Mouse (Mus musculus): Measurements from ENCODE around the gene Nubp2. TPM values are rescaled to one million over a fixed set of nuclear protein-coding genes. Genes with fewer than 3 reads are reported as not detected.

The Nubp2 gene
- total and polyA plus RNA-seq, 2 experiments from 2014 or later: 50.6 to 67.3 TPM

DNA sequence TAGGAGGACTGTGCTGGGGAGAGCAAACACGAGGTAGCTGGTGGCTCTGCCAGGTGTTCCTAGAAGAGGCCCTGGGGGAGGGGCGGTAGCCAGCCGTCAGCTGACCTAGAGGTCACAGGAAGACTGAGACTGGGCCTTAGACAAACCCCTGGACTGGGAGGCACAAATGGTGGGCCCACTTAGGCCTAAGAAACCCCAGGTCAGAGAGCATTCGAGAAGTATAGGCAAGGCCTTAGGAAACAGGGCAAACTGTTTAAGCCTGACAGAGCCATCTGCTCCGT, 8.1 kb downstream of the Nubp2 start:
- no peak overlapping the region for H3K9ac ChIP-seq
- H3K4me2 ChIP-seq (ENCODE audit: low read depth): no peak overlapping the region
- no peak overlapping the region for H3K27ac ChIP-seq (ENCODE audit: low read depth, low read length)
- H3K36me3 ChIP-seq (ENCODE audit: insufficient read depth): peaks cover 8% of the 10 kb centered on the region
- no peak for DNase-seq
- H3K4me1 ChIP-seq (ENCODE audit: insufficient read depth): no peaks in the 10 kb centered on the region
- TF ChIP-seq CTCF (IDR thresholded peaks at IDR 0.05; ENCODE audit: low read depth): no peak
- ATAC-seq: no peak
- H3K27me3 ChIP-seq (ENCODE audit: insufficient read depth, low read length): no peaks in the 10 kb centered on the region
- H3K9me3 ChIP-seq (ENCODE audit: low read length): no peaks in the 10 kb centered on the region
- WGBS: 46% methylated on average over 5 of the region's 5 CpGs
- no peak overlapping the region for H3K4me3 ChIP-seq (ENCODE audit: low read depth, low read length)

DNA sequence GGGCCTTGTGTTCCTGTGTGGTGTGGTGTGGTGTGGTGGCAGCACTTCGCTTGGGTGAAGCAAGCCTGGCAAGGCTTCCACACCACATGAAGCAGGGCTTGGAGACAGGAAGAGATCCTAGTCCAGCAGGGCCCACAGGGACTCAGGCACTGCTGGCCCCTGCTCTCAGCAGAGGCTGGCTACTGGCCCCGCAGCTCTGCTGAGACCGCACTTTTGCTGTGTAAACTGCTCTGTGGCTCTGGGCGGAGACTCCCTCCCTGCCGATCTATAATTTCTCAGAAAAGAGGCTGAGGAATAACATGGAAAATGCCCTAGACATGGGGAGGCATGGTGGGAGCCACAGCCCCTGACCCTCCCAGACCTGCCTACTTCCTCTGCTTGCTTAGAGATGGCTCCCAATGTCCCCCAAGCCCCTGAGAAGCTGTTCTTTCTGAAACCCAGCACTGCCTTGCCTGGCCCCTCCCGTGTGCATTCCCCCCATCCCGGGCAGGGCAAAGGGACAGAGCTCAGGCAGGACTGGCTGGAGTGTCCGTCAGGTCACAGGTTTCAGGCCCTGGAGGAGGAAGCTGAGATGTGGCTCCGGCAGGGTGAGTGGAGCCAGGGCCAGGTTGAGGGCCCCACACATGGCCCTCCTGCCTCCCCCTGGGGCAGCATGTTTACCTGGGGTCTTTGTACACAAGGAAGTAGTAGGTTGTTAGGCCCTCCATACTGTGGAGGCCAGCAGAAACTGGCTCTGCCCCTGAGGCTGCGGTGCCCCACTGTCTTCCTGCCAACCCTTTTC, 8.6 kb downstream of the Nubp2 start:
- no peak overlapping the region for H3K9ac ChIP-seq
- TF ChIP-seq CTCF (IDR thresholded peaks at IDR 0.05; ENCODE audit: low read depth): no peak
- peaks cover 3% of the 10 kb centered on the region for H3K36me3 ChIP-seq (ENCODE audit: insufficient read depth)
- 70% methylated on average over 10 of the region's 10 CpGs for WGBS
- H3K4me1 ChIP-seq (ENCODE audit: insufficient read depth): no peaks in the 10 kb centered on the region
- ATAC-seq (no peak), DNase-seq (no peak)
- H3K27ac ChIP-seq (ENCODE audit: low read depth, low read length): no peak overlapping the region
- H3K4me3 ChIP-seq (ENCODE audit: low read depth, low read length): no peak overlapping the region
- H3K27me3 ChIP-seq (ENCODE audit: insufficient read depth, low read length): no peaks in the 10 kb centered on the region
- H3K4me2 ChIP-seq (ENCODE audit: low read depth): no peak overlapping the region
- H3K9me3 ChIP-seq (ENCODE audit: low read length): no peaks in the 10 kb centered on the region

GRCm38 (mm10) chr17:24874989-24875388, 11.2 kb downstream of the Nubp2 start:
- H3K9me3 ChIP-seq (ENCODE audit: low read length): no peaks in the 10 kb centered on the region
- DNase-seq: no peak
- H3K27me3 ChIP-seq (ENCODE audit: insufficient read depth, low read length): no peaks in the 10 kb centered on the region
- no peaks in the 10 kb centered on the region for H3K4me1 ChIP-seq (ENCODE audit: insufficient read depth)
- no peak for TF ChIP-seq CTCF (IDR thresholded peaks at IDR 0.05; ENCODE audit: low read depth)
- no peak overlapping the region for H3K9ac ChIP-seq
- WGBS: 83% methylated on average over 8 of the region's 8 CpGs
- H3K36me3 ChIP-seq (ENCODE audit: insufficient read depth): no peaks in the 10 kb centered on the region
- ATAC-seq: no peak
- no peak overlapping the region for H3K4me3 ChIP-seq (ENCODE audit: low read depth, low read length)
- no peak overlapping the region for H3K4me2 ChIP-seq (ENCODE audit: low read depth)
- no peak overlapping the region for H3K27ac ChIP-seq (ENCODE audit: low read depth, low read length)

DNA sequence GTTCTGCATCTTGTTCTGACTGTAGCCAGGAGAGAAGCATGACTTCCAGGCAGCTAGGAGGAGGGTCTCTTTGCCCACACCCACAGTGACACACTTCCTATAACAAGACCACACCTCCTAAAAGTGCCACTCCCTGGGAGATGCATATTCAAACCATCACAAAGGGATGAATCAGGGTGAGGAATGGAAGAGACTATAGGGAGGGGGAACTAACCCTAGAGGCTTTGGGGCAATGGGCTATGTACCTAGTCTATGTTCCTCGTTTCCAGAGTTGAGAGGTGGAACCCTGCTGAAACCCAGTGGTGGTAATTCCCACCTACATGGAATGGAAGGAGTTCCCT, 11.8 kb downstream of the Nubp2 start:
- Histone ChIP-seq H3K4me1 (ENCODE audit: insufficient read depth) (no peaks in the 10 kb centered on the region), H3K27me3 (ENCODE audit: insufficient read depth, low read length) (no peaks in the 10 kb centered on the region), H3K4me3 (ENCODE audit: low read depth, low read length) (no peak overlapping the region), H3K9ac (no peak overlapping the region), H3K27ac (ENCODE audit: low read depth, low read length) (no peak overlapping the region), H3K4me2 (ENCODE audit: low read depth) (no peak overlapping the region), H3K36me3 (ENCODE audit: insufficient read depth) (no peaks in the 10 kb centered on the region), H3K9me3 (ENCODE audit: low read length) (no peaks in the 10 kb centered on the region)
- TF ChIP-seq CTCF (IDR thresholded peaks at IDR 0.05; ENCODE audit: low read depth): no peak
- 50% methylated on average over 1 of the region's 1 CpGs for WGBS
- DNase-seq (no peak), ATAC-seq (no peak)

GRCm38 (mm10) chr17:24873695-24874404, 12.3 kb downstream of the Nubp2 start:
- WGBS: 40% methylated on average over 4 of the region's 4 CpGs
- no peak overlapping the region for H3K27ac ChIP-seq (ENCODE audit: low read depth, low read length)

GRCm38 (mm10) chr17:24867914-24868313, 18.2 kb downstream of the Nubp2 start:
- Histone ChIP-seq H3K9me3 (ENCODE audit: low read length) (no peaks in the 10 kb centered on the region), H3K4me2 (ENCODE audit: low read depth) (no peak overlapping the region), H3K9ac (no peak overlapping the region), H3K4me3 (ENCODE audit: low read depth, low read length) (no peak overlapping the region), H3K36me3 (ENCODE audit: insufficient read depth) (peaks cover 17% of the 10 kb centered on the region; the same call in 1 of the 2 replicates), H3K4me1 (ENCODE audit: insufficient read depth) (no peaks in the 10 kb centered on the region), H3K27ac (ENCODE audit: low read depth, low read length) (no peak overlapping the region), H3K27me3 (ENCODE audit: insufficient read depth, low read length) (no peaks in the 10 kb centered on the region)
- WGBS: 94% methylated on average over 10 of the region's 10 CpGs
- no peak for TF ChIP-seq CTCF (IDR thresholded peaks at IDR 0.05; ENCODE audit: low read depth)
- no peak for DNase-seq
- no peak for ATAC-seq

More at GRCm38 (mm10) chr17:24873695-24874404, 12.3 kb downstream of the Nubp2 start:
- DNase-seq (no peak), ATAC-seq (no peak)
- Histone ChIP-seq H3K27me3 (ENCODE audit: insufficient read depth, low read length) (no peaks in the 10 kb centered on the region), H3K36me3 (ENCODE audit: insufficient read depth) (no peaks in the 10 kb centered on the region), H3K4me3 (ENCODE audit: low read depth, low read length) (no peak overlapping the region), H3K9ac (no peak overlapping the region), H3K4me1 (ENCODE audit: insufficient read depth) (no peaks in the 10 kb centered on the region), H3K4me2 (ENCODE audit: low read depth) (no peak overlapping the region), H3K9me3 (ENCODE audit: low read length) (no peaks in the 10 kb centered on the region)
- TF ChIP-seq CTCF (IDR thresholded peaks at IDR 0.05; ENCODE audit: low read depth): no peak

- WGBS: 91% methylated on average over 8 of the region's 8 CpGs
These were observed 20.4 kb downstream of the Nubp2 start, which contains the start of gene Igfals for GRCm38 (mm10) chr17:24865776-24866175. Gene Igfals (plus strand): TSS chr17:24865997.

More at GRCm38 (mm10) chr17:24865776-24866175, 20.4 kb downstream of the Nubp2 start, which contains the start of gene Igfals:
- Histone ChIP-seq H3K9ac (no peak within 1 kb of the TSS), H3K36me3 (ENCODE audit: insufficient read depth) (peaks cover 35% of the 10 kb centered on the region), H3K4me1 (ENCODE audit: insufficient read depth) (no peaks in the 10 kb centered on the region), H3K27me3 (ENCODE audit: insufficient read depth, low read length) (no peaks in the 10 kb centered on the region), H3K27ac (ENCODE audit: low read depth, low read length) (no peak within 1 kb of the TSS), H3K9me3 (ENCODE audit: low read length) (no peaks in the 10 kb centered on the region), H3K4me2 (ENCODE audit: low read depth) (no peak within 1 kb of the TSS), H3K4me3 (ENCODE audit: low read depth, low read length) (no peak within 1 kb of the TSS)
- no peak for DNase-seq
- ATAC-seq: no peak
- TF ChIP-seq CTCF (IDR thresholded peaks at IDR 0.05; ENCODE audit: low read depth): no peak
